Mouse (Mus musculus) midbrain, embryonic 12.5 days (tissue): ENCODE results near the gene Spata32. TPM values are rescaled to one million over a fixed set of nuclear protein-coding genes. Genes with fewer than 3 reads are reported as not detected.
"Not testable (repeated sequence)": the region's sequence is repeated elsewhere in the genome, so short reads cannot be mapped to it uniquely, and the experiment has no call there.

ENCODE experiments used
- ATAC-seq: fragments of 200-750 bp; cut with Nextera tagmentation; 2 replicates; pipeline ENCODE4 v1.8.0; 2017; ENCODE audit warnings: low read depth, moderate TSS enrichment, moderate library complexity; ENCODE audit not compliant: low FRiP score
- H3K27ac ChIP-seq: fragments of 300-500 bp; sonication (generic); replicated peaks from 2 replicates; pipeline ENCODE4 v1.5.1; 2016; ENCODE audit warnings: mild to moderate bottlenecking
- H3K27me3 ChIP-seq: fragments of 300-500 bp; sonication (generic); 2 replicates; pipeline ENCODE4 v1.6.1; 2016; ENCODE audit warnings: mild to moderate bottlenecking
- H3K36me3 ChIP-seq: fragments of 300-500 bp; sonication (generic); 2 replicates; pipeline ENCODE4 v1.6.1; 2016
- H3K4me1 ChIP-seq: fragments of 300-500 bp; sonication (generic); 2 replicates; pipeline ENCODE4 v1.6.1; 2016
- H3K4me2 ChIP-seq: fragments of 300-500 bp; sonication (generic); replicated peaks from 2 replicates; pipeline ENCODE4 v1.6.1; 2016; ENCODE audit warnings: mild to moderate bottlenecking, moderate library complexity
- H3K4me3 ChIP-seq: fragments of 300-500 bp; sonication (generic); 2 replicates; pipeline ENCODE4 v1.5.1; 2016; ENCODE audit warnings: mild to moderate bottlenecking
- H3K9ac ChIP-seq: fragments of 300-500 bp; sonication (generic); replicated peaks from 2 replicates; pipeline ENCODE4 v1.6.1; 2016; ENCODE audit warnings: mild to moderate bottlenecking, moderate library complexity
- H3K9me3 ChIP-seq: fragments of 300-500 bp; sonication (generic); 2 replicates; pipeline ENCODE4 v1.6.1; 2016; ENCODE audit warnings: mild to moderate bottlenecking
- WGBS: fragments of 180-500 bp; shearing (Covaris S2); methylation state at CpG from one replicate; pipeline ENCODE4 v1.1.7; 2016; 5-methylcytosine and 5-hydroxymethylcytosine counted together
- polyA plus RNA-seq: library from polyadenylated mRNA; unstranded; fragments of >200 nt; fragmentation: Nextera tagmentation; extraction: Ambion mirVana; gene quantifications from 2 replicates; pipeline ENCODE4 v1.2.1, GENCODE M21; 2016

Gene Spata32
- polyA plus RNA-seq, 1 experiment from 2014 or later: not detected

- no peaks in the 10 kb centered on the region for H3K9me3 ChIP-seq
- 0 out of 2 replicates have a peak, but pooled peaks cover 3% of the 10 kb centered on the region for H3K4me1 ChIP-seq
- H3K4me3 ChIP-seq: no peak overlapping the region
- H3K36me3 ChIP-seq: peaks cover 54% of the 10 kb centered on the region
- H3K9ac ChIP-seq: no peak overlapping the region
- no peak overlapping the region for H3K4me2 ChIP-seq
- no peak overlapping the region for H3K27ac ChIP-seq
- no peak for ATAC-seq
- H3K27me3 ChIP-seq: no peaks in the 10 kb centered on the region
- 75% methylated on average over 9 of the region's 9 CpGs for WGBS
These were observed 19.5 kb upstream of the Spata32 start for GRCm38 (mm10) chr11:103237757-103238156.

GRCm38 (mm10) chr11:103236903-103237302 lies 18.7 kb upstream of the Spata32 start:
- Histone ChIP-seq H3K27ac (no peak overlapping the region), H3K4me3 (no peak overlapping the region), H3K4me2 (no peak overlapping the region), H3K9ac (no peak overlapping the region), H3K4me1 (0 out of 2 replicates have a peak, but pooled peaks cover 1% of the 10 kb centered on the region), H3K27me3 (no peaks in the 10 kb centered on the region), H3K36me3 (peaks cover 56% of the 10 kb centered on the region), H3K9me3 (no peaks in the 10 kb centered on the region)
- WGBS: 93% methylated on average over 10 of the region's 10 CpGs
- ATAC-seq: no peak

DNA sequence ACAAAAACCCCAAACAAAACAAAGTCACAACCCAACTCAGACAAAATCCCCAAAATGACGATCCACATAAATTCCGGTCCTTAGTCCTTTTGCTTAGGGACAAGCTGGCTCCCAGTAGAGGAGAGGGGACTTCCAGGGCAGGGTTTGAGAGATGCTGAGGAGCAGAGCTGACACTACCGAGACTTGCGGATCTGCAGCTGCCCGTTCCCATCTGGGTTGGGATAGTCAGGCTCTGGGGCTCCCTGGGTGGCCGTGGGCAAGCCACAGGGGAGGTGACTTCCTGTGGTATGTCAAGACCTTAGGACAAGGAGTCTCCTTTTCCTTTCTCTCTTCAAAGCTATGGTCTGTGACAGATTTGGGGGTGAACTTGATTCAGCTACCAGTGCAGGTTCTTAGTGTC lies 18.2 kb upstream of the Spata32 start:
- no peak overlapping the region for H3K4me3 ChIP-seq
- no peak overlapping the region for H3K9ac ChIP-seq
- H3K27ac ChIP-seq: no peak overlapping the region
- peaks cover 56% of the 10 kb centered on the region for H3K36me3 ChIP-seq
- no peaks in the 10 kb centered on the region for H3K4me1 ChIP-seq
- 86% methylated on average over 6 of the region's 6 CpGs for WGBS
- H3K9me3 ChIP-seq: no peaks in the 10 kb centered on the region
- no peak for ATAC-seq
- H3K27me3 ChIP-seq: no peaks in the 10 kb centered on the region
- H3K4me2 ChIP-seq: no peak overlapping the region

DNA sequence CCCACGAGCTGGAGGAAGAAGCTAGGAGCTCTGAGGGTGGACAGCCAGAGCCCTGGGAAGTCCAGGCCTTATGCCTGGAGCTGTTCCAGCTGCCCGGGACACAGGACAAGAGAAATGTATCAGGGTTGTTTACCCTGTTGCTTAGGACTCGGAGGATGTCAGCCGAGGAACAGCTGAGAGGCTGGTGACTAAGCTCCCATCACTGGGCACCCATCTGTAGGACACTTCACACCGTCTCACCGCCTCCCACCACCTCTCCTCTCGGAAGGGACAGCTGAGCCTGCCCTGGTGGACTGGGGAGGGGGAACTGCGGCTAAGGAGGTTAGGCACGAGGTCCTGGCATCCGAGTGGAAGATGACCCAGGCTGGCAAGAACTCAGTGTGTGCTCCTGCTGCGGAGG lies 17.5 kb upstream of the Spata32 start:
- Histone ChIP-seq H3K27ac (no peak overlapping the region), H3K4me1 (no peaks in the 10 kb centered on the region), H3K27me3 (no peaks in the 10 kb centered on the region), H3K36me3 (peaks cover 58% of the 10 kb centered on the region), H3K9ac (no peak overlapping the region), H3K9me3 (no peaks in the 10 kb centered on the region), H3K4me3 (no peak overlapping the region), H3K4me2 (no peak overlapping the region)
- WGBS: 74% methylated on average over 11 of the region's 11 CpGs
- ATAC-seq: no peak

- WGBS: 83% methylated on average over 1 of the region's 1 CpGs
- no peak overlapping the region for H3K4me3 ChIP-seq
These were observed 16.2 kb upstream of the Spata32 start for GRCm38 (mm10) chr11:103234447-103234846.

GRCm38 (mm10) chr11:103232966-103233365 lies 14.7 kb upstream of the Spata32 start:
- Histone ChIP-seq H3K9me3 (0 out of 2 replicates have a peak, but pooled peaks cover 2% of the 10 kb centered on the region), H3K36me3 (peaks cover 56% of the 10 kb centered on the region), H3K4me2 (no peak overlapping the region), H3K27me3 (no peaks in the 10 kb centered on the region), H3K4me3 (no peak overlapping the region), H3K4me1 (no peaks in the 10 kb centered on the region), H3K27ac (no peak overlapping the region), H3K9ac (no peak overlapping the region)
- no peak for ATAC-seq
- 29% methylated on average over 7 of the region's 7 CpGs for WGBS

More at GRCm38 (mm10) chr11:103234447-103234846, 16.2 kb upstream of the Spata32 start:
- H3K4me1 ChIP-seq: no peaks in the 10 kb centered on the region
- H3K36me3 ChIP-seq: peaks cover 58% of the 10 kb centered on the region
- no peak overlapping the region for H3K4me2 ChIP-seq
- no peak overlapping the region for H3K27ac ChIP-seq
- H3K27me3 ChIP-seq: no peaks in the 10 kb centered on the region
- no peak overlapping the region for H3K9ac ChIP-seq
- 0 out of 2 replicates have a peak, but pooled peaks cover 2% of the 10 kb centered on the region for H3K9me3 ChIP-seq
- no peak for ATAC-seq

DNA sequence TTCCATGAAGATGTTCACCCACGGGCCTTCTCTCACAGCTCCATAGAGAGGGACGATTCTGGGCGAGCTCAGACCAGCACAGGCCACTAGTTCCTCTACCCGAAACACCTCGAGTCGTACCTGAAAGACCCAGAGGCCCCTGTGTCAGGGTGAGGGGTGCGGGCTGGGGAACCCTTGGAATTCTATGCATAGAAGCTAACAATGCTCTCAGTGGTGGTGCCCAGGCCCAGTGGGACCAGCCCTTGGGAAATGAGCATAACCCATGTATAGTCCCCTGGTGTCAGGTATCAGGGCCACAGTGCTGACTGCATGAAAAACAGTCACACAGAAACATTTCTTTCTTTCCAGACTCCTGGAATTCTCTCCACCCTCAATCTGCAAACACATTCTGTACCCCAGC lies 13.1 kb upstream of the Spata32 start:
- ATAC-seq: no peak
- 0 out of 2 replicates have a peak, but pooled peaks cover 2% of the 10 kb centered on the region for H3K9me3 ChIP-seq
- peaks cover 61% of the 10 kb centered on the region for H3K36me3 ChIP-seq
- no peak overlapping the region for H3K4me3 ChIP-seq
- H3K4me1 ChIP-seq: no peaks in the 10 kb centered on the region
- no peak overlapping the region for H3K9ac ChIP-seq
- no peak overlapping the region for H3K27ac ChIP-seq
- no peaks in the 10 kb centered on the region for H3K27me3 ChIP-seq
- no peak overlapping the region for H3K4me2 ChIP-seq
- 84% methylated on average over 7 of the region's 7 CpGs for WGBS

DNA sequence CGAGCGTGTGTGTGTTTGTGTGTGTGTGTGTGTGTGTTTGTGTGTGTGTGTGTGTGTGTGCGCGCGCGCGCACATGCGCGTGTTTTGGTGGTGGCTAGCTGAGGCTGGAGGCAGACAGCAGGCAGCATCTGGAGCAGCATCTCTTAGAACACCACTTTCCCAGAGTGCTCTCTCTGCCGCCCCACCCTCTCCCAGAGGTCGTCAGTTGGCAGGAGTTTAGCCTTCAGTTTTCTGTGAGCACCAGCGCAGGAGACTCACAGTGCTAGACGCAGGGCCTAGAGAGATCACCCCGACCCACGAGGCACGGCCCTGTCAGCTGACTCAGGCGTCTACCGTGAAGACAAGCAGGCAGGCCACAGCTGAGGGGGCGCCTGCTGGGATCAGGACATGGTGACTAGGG lies 12.4 kb upstream of the Spata32 start:
- Histone ChIP-seq H3K9me3 (0 out of 2 replicates have a peak, but pooled peaks cover 2% of the 10 kb centered on the region), H3K4me2 (no peak overlapping the region), H3K9ac (no peak overlapping the region), H3K27ac (no peak overlapping the region), H3K4me1 (no peaks in the 10 kb centered on the region), H3K4me3 (no peak overlapping the region), H3K27me3 (no peaks in the 10 kb centered on the region), H3K36me3 (peaks cover 63% of the 10 kb centered on the region)
- WGBS: 90% methylated on average over 19 of the region's 19 CpGs
- ATAC-seq: no peak

GRCm38 (mm10) chr11:103229608-103230007 lies 11.4 kb upstream of the Spata32 start:
- Histone ChIP-seq H3K9me3 (0 out of 2 replicates have a peak, but pooled peaks cover 2% of the 10 kb centered on the region), H3K4me1 (no peaks in the 10 kb centered on the region), H3K4me3 (no peak overlapping the region), H3K27me3 (no peaks in the 10 kb centered on the region), H3K27ac (no peak overlapping the region), H3K4me2 (no peak overlapping the region), H3K9ac (no peak overlapping the region), H3K36me3 (peaks cover 73% of the 10 kb centered on the region)
- 98% methylated on average over 2 of the region's 2 CpGs for WGBS
- no peak for ATAC-seq

DNA sequence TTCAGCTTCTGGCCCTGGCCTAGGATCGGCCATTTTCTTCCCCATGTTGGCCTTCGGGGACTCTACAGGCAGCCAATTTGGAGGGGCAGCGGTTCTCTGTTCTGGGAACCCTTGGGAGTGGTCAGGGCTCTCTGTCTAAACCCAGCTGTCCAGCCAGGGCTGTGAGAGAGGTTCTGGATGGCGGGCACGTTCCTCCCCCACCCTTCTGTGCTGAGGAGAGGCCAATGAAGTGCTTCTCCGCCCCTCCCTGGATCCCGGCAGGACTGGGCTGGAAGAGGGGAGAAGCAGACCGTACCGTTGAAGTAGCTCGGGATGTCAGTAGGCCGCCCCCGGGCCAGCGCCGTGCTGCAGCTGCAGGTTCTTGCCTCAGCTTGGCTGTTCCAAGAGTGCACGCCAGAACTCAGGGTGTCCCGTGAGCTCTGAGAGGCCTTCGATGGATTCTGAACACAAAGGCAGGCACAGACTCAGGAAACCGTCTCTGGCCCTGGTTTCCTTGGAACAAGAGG lies 5.8 kb upstream of the Spata32 start:
- H3K9me3 ChIP-seq: no peaks in the 10 kb centered on the region
- H3K27ac ChIP-seq: no peak overlapping the region
- no peaks in the 10 kb centered on the region for H3K4me1 ChIP-seq
- 69% methylated on average over 18 of the region's 18 CpGs for WGBS
- no peak overlapping the region for H3K4me3 ChIP-seq
- peaks cover 6% of the 10 kb centered on the region for H3K27me3 ChIP-seq
- H3K4me2 ChIP-seq: no peak overlapping the region
- peak overlapping the region; percentile 20; the same call in 1 of the 2 replicates for H3K9ac ChIP-seq
- peaks cover 87% of the 10 kb centered on the region for H3K36me3 ChIP-seq
- no peak for ATAC-seq

- no peak for ATAC-seq
- peaks cover 12% of the 10 kb centered on the region for H3K27me3 ChIP-seq
- WGBS: 90% methylated on average over 10 of the region's 10 CpGs
- H3K36me3 ChIP-seq: peaks cover 81% of the 10 kb centered on the region
- H3K4me1 ChIP-seq: peaks cover under 1% of the 10 kb centered on the region
- H3K9ac ChIP-seq: no peak overlapping the region
- no peak overlapping the region for H3K4me2 ChIP-seq
- H3K4me3 ChIP-seq: no peak overlapping the region
- H3K9me3 ChIP-seq: no peaks in the 10 kb centered on the region
- H3K27ac ChIP-seq: no peak overlapping the region
These were observed 5.2 kb upstream of the Spata32 start for GRCm38 (mm10) chr11:103223444-103223843.

DNA sequence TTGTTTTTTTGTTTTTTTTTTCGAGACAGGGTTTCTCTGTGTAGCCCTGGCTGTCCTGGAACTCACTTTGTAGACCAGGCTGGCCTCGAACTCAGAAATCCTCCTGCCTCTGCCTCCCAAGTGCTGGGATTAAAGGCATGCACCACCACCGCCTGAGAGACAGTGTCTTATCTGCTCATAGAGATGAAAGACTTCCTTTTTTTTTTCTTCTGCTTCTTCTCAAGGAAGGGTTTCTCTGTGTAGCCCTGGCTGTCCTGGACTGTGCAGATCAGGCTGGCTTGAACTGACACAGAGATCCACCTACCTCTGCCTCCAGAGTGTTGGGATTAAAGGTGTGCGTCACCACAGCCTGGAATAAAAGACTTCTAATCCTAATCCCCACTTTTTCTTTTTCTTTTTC lies 4.5 kb upstream of the Spata32 start:
- peaks cover 76% of the 10 kb centered on the region for H3K36me3 ChIP-seq
- not testable (repeated sequence) for H3K9me3 ChIP-seq, H3K27ac ChIP-seq, H3K9ac ChIP-seq, ATAC-seq, H3K4me1 ChIP-seq, H3K4me3 ChIP-seq, H3K4me2 ChIP-seq
- H3K27me3 ChIP-seq: peaks cover 15% of the 10 kb centered on the region
- 89% methylated on average over 4 of the region's 4 CpGs for WGBS

DNA sequence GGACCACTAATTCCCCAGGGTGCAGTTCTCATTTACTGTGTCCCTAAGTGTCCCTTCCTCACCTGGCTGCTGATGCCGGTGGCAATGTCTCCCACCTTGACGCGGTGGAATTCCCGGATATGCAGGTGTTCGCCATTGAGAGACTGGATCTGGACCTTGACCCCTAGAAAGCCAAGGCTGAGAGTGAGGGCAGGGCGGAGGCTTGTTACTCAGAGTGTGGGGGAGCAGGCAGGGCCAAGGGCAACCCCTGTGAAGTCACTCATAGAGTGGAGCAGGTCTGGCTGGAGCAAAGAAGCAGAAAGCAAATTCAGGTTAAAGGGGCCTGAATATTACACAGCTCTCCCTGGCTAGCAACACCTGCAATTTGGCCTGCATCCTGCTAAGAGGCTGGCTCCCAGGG lies 3.2 kb upstream of the Spata32 start:
- H3K9me3 ChIP-seq: no peaks in the 10 kb centered on the region
- H3K27ac ChIP-seq: no peak overlapping the region
- H3K36me3 ChIP-seq: peaks cover 64% of the 10 kb centered on the region
- peaks cover 24% of the 10 kb centered on the region for H3K27me3 ChIP-seq
- H3K4me1 ChIP-seq: peaks cover 7% of the 10 kb centered on the region
- no peak for ATAC-seq
- H3K4me3 ChIP-seq: no peak overlapping the region
- WGBS: 93% methylated on average over 6 of the region's 6 CpGs
- H3K9ac ChIP-seq: no peak overlapping the region
- no peak overlapping the region for H3K4me2 ChIP-seq
